Mouse (Mus musculus) midbrain, embryonic 14.5 days (tissue): ENCODE data around the gene Canx. TPM values are rescaled to one million over a fixed set of nuclear protein-coding genes. Genes with fewer than 3 reads are reported as not detected.

Experiments
- microRNA counts: library from miRNA; unstranded; fragments of <30 nt; microRNA quantifications from one replicate; lab custom pipeline; 2016
- microRNA-seq: library from miRNA; unstranded; fragments of <30 nt; microRNA quantifications from one replicate; pipeline ENCODE4, GENCODE M21; 2016
- polyA plus RNA-seq: library from polyadenylated mRNA; unstranded; fragments of >200 nt; fragmentation: Nextera tagmentation; extraction: Ambion mirVana; gene quantifications from 2 replicates; pipeline ENCODE4 v1.2.1, GENCODE M21; 2014

Gene Canx
- polyA plus RNA-seq, 1 experiment from 2014 or later = 232 TPM

MicroRNA genes within 50 kb of the gene (microRNA counts, 519-probe panel; counts per million panel counts)
- 1,973 counts per million, percentile 5 among the panel's probes with 10 or more counts for microRNA mmu-miR-804 (lab: Ali Mortazavi, UCI)

Small RNAs within 50 kb of the gene (microRNA-seq; reads per million reads assigned to microRNA genes)
- not detected for gene Mir804

Other genes with a start within 250 kb of the Canx start
- 26.1 and 35.4 TPM in 2 replicates for gene Tbc1d9b, start 194.3 kb downstream of the Canx start, polyA plus RNA-seq
- gene Mrnip, start 151.2 kb downstream of the Canx start, polyA plus RNA-seq = 37.0 and 38.8 TPM in 2 replicates
- 293 and 312 TPM in 2 replicates for gene Sqstm1, start 114.8 kb downstream of the Canx start, polyA plus RNA-seq
- 41.3 and 59.6 TPM in 2 replicates for gene Mgat4b, start 114.8 kb downstream of the Canx start, polyA plus RNA-seq
- gene Ltc4s, start 87.1 kb downstream of the Canx start, polyA plus RNA-seq = 1.0 and 2.5 TPM in 2 replicates
- gene Maml1, start 33.4 kb downstream of the Canx start, polyA plus RNA-seq = 5.6 and 5.9 TPM in 2 replicates
- gene Cby3, start 28.8 kb upstream of the Canx start, polyA plus RNA-seq = 0.32 and 0.77 TPM in 2 replicates
- 539 and 584 TPM in 2 replicates for gene Hnrnph1, start 51.3 kb upstream of the Canx start, polyA plus RNA-seq
- 25.0 and 31.6 TPM in 2 replicates for gene Rufy1, start 105.5 kb upstream of the Canx start, polyA plus RNA-seq